Mouse (Mus musculus) liver, embryonic 12.5 days (tissue): Measurements from ENCODE around the gene Fkbp5. TPM values are rescaled to one million over a fixed set of nuclear protein-coding genes. Genes with fewer than 3 reads are reported as not detected.

Experiments
- ATAC-seq: fragments of 200-750 bp; cut with Nextera tagmentation; 2 replicates; pipeline ENCODE4 v1.8.0; 2017; ENCODE audit warnings: moderate number of reproducible peaks, mild to moderate bottlenecking, moderate library complexity
- H3K27ac ChIP-seq: fragments of 300-500 bp; sonication (generic); 2 replicates; pipeline ENCODE4 v1.5.1; 2016; ENCODE audit warnings: mild to moderate bottlenecking
- H3K27me3 ChIP-seq: fragments of 300-500 bp; sonication (generic); replicated peaks from 2 replicates; pipeline ENCODE4 v1.6.1; 2016; ENCODE audit warnings: mild to moderate bottlenecking, moderate library complexity
- H3K36me3 ChIP-seq: fragments of 300-500 bp; sonication (generic); 2 replicates; pipeline ENCODE4 v1.6.1; 2016; ENCODE audit warnings: mild to moderate bottlenecking, moderate library complexity
- H3K4me1 ChIP-seq: fragments of 300-500 bp; sonication (generic); 2 replicates; pipeline ENCODE4 v1.6.1; 2016
- H3K4me2 ChIP-seq: fragments of 300-500 bp; sonication (generic); 2 replicates; pipeline ENCODE4 v1.6.1; 2016; ENCODE audit warnings: mild to moderate bottlenecking, moderate library complexity
- H3K4me3 ChIP-seq: fragments of 300-500 bp; sonication (generic); 2 replicates; pipeline ENCODE4 v1.5.1; 2016; ENCODE audit warnings: mild to moderate bottlenecking, moderate library complexity
- H3K9ac ChIP-seq: fragments of 300-500 bp; sonication (generic); 2 replicates; pipeline ENCODE4 v1.6.1; 2016; ENCODE audit warnings: mild to moderate bottlenecking, moderate library complexity
- H3K9me3 ChIP-seq: fragments of 300-500 bp; sonication (generic); replicated peaks from 2 replicates; pipeline ENCODE4 v1.6.1; 2016; ENCODE audit warnings: mild to moderate bottlenecking, moderate library complexity
- WGBS: fragments of 180-500 bp; shearing (Covaris S2); methylation state at CpG from one replicate; pipeline ENCODE4 v1.1.7; 2016; ENCODE audit not compliant: insufficient replicate concordance; 5-methylcytosine and 5-hydroxymethylcytosine counted together
- polyA plus RNA-seq: library from polyadenylated mRNA; unstranded; fragments of >200 nt; fragmentation: Nextera tagmentation; extraction: Ambion mirVana; gene quantifications from 2 replicates; pipeline ENCODE4 v1.2.1, GENCODE M21; 2016

Fkbp5 gene
- polyA plus RNA-seq, 1 experiment from 2014 or later, result 17.0 TPM

- Histone ChIP-seq H3K27ac (no peak overlapping the region), H3K36me3 (no peaks in the 10 kb centered on the region), H3K9ac (0 out of 2 replicates have a peak overlapping the region, but pooled peaks have one; percentile 22), H3K4me2 (peak overlapping the region; percentile 22; the same call in 1 of the 2 replicates), H3K9me3 (no peaks in the 10 kb centered on the region), H3K27me3 (no peaks in the 10 kb centered on the region), H3K4me3 (peak overlapping the region; percentile 17), H3K4me1 (peaks cover 13% of the 10 kb centered on the region; the same call in 1 of the 2 replicates)
- ATAC-seq, result no peak
- 48% methylated on average over 11 of the region's 11 CpGs for WGBS
Observed at GRCm38 (mm10) chr17:28467749-28468148, 49.6 kb downstream of the Fkbp5 start.

- H3K9ac ChIP-seq, result no peak overlapping the region
- WGBS, result 74% methylated on average over 4 of the region's 4 CpGs
- ATAC-seq, result no peak
- H3K27ac ChIP-seq, result no peak overlapping the region
- H3K9me3 ChIP-seq, result no peaks in the 10 kb centered on the region
- H3K4me3 ChIP-seq, result no peak overlapping the region
- H3K27me3 ChIP-seq, result no peaks in the 10 kb centered on the region
- peaks cover 6% of the 10 kb centered on the region; the same call in 1 of the 2 replicates for H3K4me1 ChIP-seq
- no peaks in the 10 kb centered on the region for H3K36me3 ChIP-seq
- no peak overlapping the region for H3K4me2 ChIP-seq
Observed at GRCm38 (mm10) chr17:28465968-28466367, 51.4 kb downstream of the Fkbp5 start.

GRCm38 (mm10) chr17:28463701-28464443 lies 53.5 kb downstream of the Fkbp5 start:
- H3K27ac ChIP-seq, result no peak overlapping the region
- WGBS, result 65% methylated on average over 7 of the region's 7 CpGs
- no peak overlapping the region for H3K4me2 ChIP-seq
- H3K9ac ChIP-seq, result no peak overlapping the region
- H3K27me3 ChIP-seq, result no peaks in the 10 kb centered on the region
- no peaks in the 10 kb centered on the region for H3K9me3 ChIP-seq
- no peak for ATAC-seq
- H3K36me3 ChIP-seq, result no peaks in the 10 kb centered on the region
- 0 out of 2 replicates have a peak, but pooled peaks cover 6% of the 10 kb centered on the region for H3K4me1 ChIP-seq
- no peak overlapping the region for H3K4me3 ChIP-seq

GRCm38 (mm10) chr17:28460388-28460787 lies 56.9 kb downstream of the Fkbp5 start:
- Histone ChIP-seq H3K4me3 (no peak overlapping the region), H3K4me2 (no peak overlapping the region), H3K36me3 (no peaks in the 10 kb centered on the region), H3K27ac (no peak overlapping the region), H3K9ac (no peak overlapping the region), H3K9me3 (no peaks in the 10 kb centered on the region), H3K4me1 (0 out of 2 replicates have a peak, but pooled peaks cover 2% of the 10 kb centered on the region), H3K27me3 (no peaks in the 10 kb centered on the region)
- 64% methylated on average over 1 of the region's 1 CpGs for WGBS
- no peak for ATAC-seq

- H3K9me3 ChIP-seq, result no peaks in the 10 kb centered on the region
- no peaks in the 10 kb centered on the region for H3K27me3 ChIP-seq
- no peak overlapping the region for H3K27ac ChIP-seq
- 53% methylated on average over 4 of the region's 4 CpGs for WGBS
- no peak overlapping the region for H3K4me3 ChIP-seq
- no peaks in the 10 kb centered on the region for H3K36me3 ChIP-seq
- H3K9ac ChIP-seq, result no peak overlapping the region
- H3K4me2 ChIP-seq, result no peak overlapping the region
- no peak for ATAC-seq
- peaks cover 3% of the 10 kb centered on the region; the same call in 1 of the 2 replicates for H3K4me1 ChIP-seq
Observed at GRCm38 (mm10) chr17:28455098-28455497, 62.2 kb downstream of the Fkbp5 start.

- no peak overlapping the region for H3K9ac ChIP-seq
- 71% methylated on average over 6 of the region's 6 CpGs for WGBS
- H3K4me1 ChIP-seq, result peaks cover 5% of the 10 kb centered on the region; the same call in 1 of the 2 replicates
- no peak overlapping the region for H3K4me3 ChIP-seq
- H3K4me2 ChIP-seq, result no peak overlapping the region
- ATAC-seq, result no peak
- H3K27ac ChIP-seq, result no peak overlapping the region
- H3K36me3 ChIP-seq, result no peaks in the 10 kb centered on the region
- H3K27me3 ChIP-seq, result no peaks in the 10 kb centered on the region
- H3K9me3 ChIP-seq, result no peaks in the 10 kb centered on the region
Observed at GRCm38 (mm10) chr17:28452889-28453288, 64.4 kb downstream of the Fkbp5 start.

GRCm38 (mm10) chr17:28451914-28452313 lies 65.4 kb downstream of the Fkbp5 start:
- Histone ChIP-seq H3K27ac (no peak overlapping the region; the same call in 1 of the 2 replicates), H3K9me3 (no peaks in the 10 kb centered on the region), H3K9ac (no peak overlapping the region), H3K27me3 (no peaks in the 10 kb centered on the region), H3K4me3 (no peak overlapping the region), H3K36me3 (no peaks in the 10 kb centered on the region), H3K4me2 (no peak overlapping the region), H3K4me1 (peaks cover 13% of the 10 kb centered on the region)
- no peak for ATAC-seq
- WGBS, result 76% methylated on average over 3 of the region's 3 CpGs

GRCm38 (mm10) chr17:28451487-28451886 lies 65.8 kb downstream of the Fkbp5 start:
- no peak overlapping the region for H3K9ac ChIP-seq
- H3K4me2 ChIP-seq, result no peak overlapping the region
- H3K36me3 ChIP-seq, result no peaks in the 10 kb centered on the region
- no peak overlapping the region; the same call in 1 of the 2 replicates for H3K27ac ChIP-seq
- 72% methylated on average over 5 of the region's 5 CpGs for WGBS
- H3K27me3 ChIP-seq, result no peaks in the 10 kb centered on the region
- no peak overlapping the region for H3K4me3 ChIP-seq
- peaks cover 17% of the 10 kb centered on the region for H3K4me1 ChIP-seq
- no peaks in the 10 kb centered on the region for H3K9me3 ChIP-seq
- no peak for ATAC-seq

GRCm38 (mm10) chr17:28448225-28448624 lies 69.1 kb downstream of the Fkbp5 start:
- Histone ChIP-seq H3K4me2 (no peak overlapping the region), H3K36me3 (no peaks in the 10 kb centered on the region), H3K27ac (no peak overlapping the region), H3K4me1 (peaks cover 18% of the 10 kb centered on the region), H3K4me3 (no peak overlapping the region), H3K9ac (no peak overlapping the region), H3K27me3 (no peaks in the 10 kb centered on the region), H3K9me3 (no peaks in the 10 kb centered on the region)
- 67% methylated on average over 6 of the region's 6 CpGs for WGBS
- no peak for ATAC-seq

- WGBS, result 69% methylated on average over 7 of the region's 7 CpGs
- H3K27ac ChIP-seq, result no peak overlapping the region
- H3K4me3 ChIP-seq, result no peak overlapping the region
- H3K9me3 ChIP-seq, result no peaks in the 10 kb centered on the region
- no peaks in the 10 kb centered on the region for H3K36me3 ChIP-seq
- peaks cover 20% of the 10 kb centered on the region for H3K4me1 ChIP-seq
- H3K9ac ChIP-seq, result no peak overlapping the region
- no peak for ATAC-seq
- no peaks in the 10 kb centered on the region for H3K27me3 ChIP-seq
- H3K4me2 ChIP-seq, result no peak overlapping the region
Observed at GRCm38 (mm10) chr17:28447789-28448188, 69.5 kb downstream of the Fkbp5 start.

- Histone ChIP-seq H3K27ac (0 out of 2 replicates have a peak overlapping the region, but pooled peaks have one; percentile 5), H3K9ac (no peak overlapping the region), H3K27me3 (no peaks in the 10 kb centered on the region), H3K4me1 (peaks cover 24% of the 10 kb centered on the region), H3K36me3 (no peaks in the 10 kb centered on the region), H3K4me3 (no peak overlapping the region), H3K4me2 (no peak overlapping the region), H3K9me3 (no peaks in the 10 kb centered on the region)
- ATAC-seq, result no peak
- WGBS, result 44% methylated on average over 5 of the region's 5 CpGs
Observed at GRCm38 (mm10) chr17:28446820-28447168, 70.5 kb downstream of the Fkbp5 start.

GRCm38 (mm10) chr17:28445886-28446819 lies 71.2 kb downstream of the Fkbp5 start:
- ATAC-seq, result no peak
- WGBS, result 72% methylated on average over 12 of the region's 12 CpGs
- H3K9ac ChIP-seq, result no peak overlapping the region
- no peak overlapping the region for H3K4me3 ChIP-seq
- H3K27me3 ChIP-seq, result no peaks in the 10 kb centered on the region
- peak overlapping the region; percentile 5; the same call in 1 of the 2 replicates for H3K27ac ChIP-seq
- no peaks in the 10 kb centered on the region for H3K36me3 ChIP-seq
- no peak overlapping the region for H3K4me2 ChIP-seq
- H3K4me1 ChIP-seq, result peaks cover 23% of the 10 kb centered on the region
- no peaks in the 10 kb centered on the region for H3K9me3 ChIP-seq
